Mouse (Mus musculus) stomach, postnatal 0 days (tissue): ENCODE results near the gene Lrfn4. TPM values are rescaled to one million over a fixed set of nuclear protein-coding genes. Genes with fewer than 3 reads are reported as not detected.
A peak's percentile ranks its signal among the peaks of the same experiment; 100 is the strongest.

Source experiments
- ATAC-seq: fragments of 200-750 bp; cut with Nextera tagmentation; 2 replicates; pipeline ENCODE4 v1.8.0; 2017; ENCODE audit not compliant: low FRiP score, low TSS enrichment
- DNase-seq: peaks from one replicate; pipeline ENCODE4 v3.0.0-alpha.2; 2016; ENCODE audit warnings: low spot score
- H3K27ac ChIP-seq: fragments of 300-500 bp; sonication (generic); replicated peaks from 2 replicates; pipeline ENCODE4 v1.5.1; 2014; ENCODE audit warnings: mild to moderate bottlenecking, control low read depth
- H3K27me3 ChIP-seq: fragments of 300-500 bp; sonication (generic); 2 replicates; pipeline ENCODE4 v1.6.1; 2014; ENCODE audit warnings: low read length; ENCODE audit not compliant: control insufficient read depth, insufficient read depth
- H3K36me3 ChIP-seq: fragments of 300-500 bp; sonication (generic); 2 replicates; pipeline ENCODE4 v1.6.1; 2014; ENCODE audit warnings: low read length, mixed read lengths; ENCODE audit not compliant: control insufficient read depth, insufficient read depth
- H3K4me1 ChIP-seq: fragments of 300-500 bp; sonication (generic); replicated peaks from 2 replicates; pipeline ENCODE4 v1.6.1; 2014; ENCODE audit warnings: antibody characterized with exemption; ENCODE audit not compliant: control insufficient read depth, insufficient read depth
- H3K4me2 ChIP-seq: fragments of 300-500 bp; sonication (generic); replicated peaks from 2 replicates; pipeline ENCODE4 v1.6.1; 2014; ENCODE audit warnings: low read depth, mild to moderate bottlenecking, control low read depth, moderate library complexity
- H3K4me3 ChIP-seq: fragments of 300-500 bp; sonication (generic); 2 replicates; pipeline ENCODE4 v1.5.1; 2014; ENCODE audit warnings: low read depth, low read length, control low read depth
- H3K9ac ChIP-seq: fragments of 300-500 bp; sonication (generic); 2 replicates; pipeline ENCODE4 v1.6.1; 2014; ENCODE audit warnings: mild to moderate bottlenecking, low read length, control low read depth, mixed read lengths
- H3K9me3 ChIP-seq: fragments of 300-500 bp; sonication (generic); 2 replicates; pipeline ENCODE4 v1.6.1; 2016; ENCODE audit warnings: low read length; ENCODE audit not compliant: control insufficient read depth
- CTCF ChIP-seq: IDR thresholded peaks from 2 replicates; pipeline ENCODE4 v1.5.1; 2016; ENCODE audit warnings: antibody characterized with exemption, low read depth, mild to moderate bottlenecking, moderate library complexity
- EP300 ChIP-seq: optimal IDR thresholded peaks from 2 replicates; pipeline ENCODE3; 2016; ENCODE audit warnings: antibody characterized with exemption
- WGBS: fragments of 180-500 bp; shearing (Covaris S2); extraction: QIAGEN DNeasy Blood & Tissue Kit; methylation state at CpG from one replicate; pipeline ENCODE4 v1.1.7; 2014; 5-methylcytosine and 5-hydroxymethylcytosine counted together
- polyA plus RNA-seq: library from polyadenylated mRNA; unstranded; fragments of >200 nt; fragmentation: Nextera tagmentation; extraction: Ambion mirVana; gene quantifications from 2 replicates; pipeline ENCODE4 v1.2.1, GENCODE M21; 2015

Gene Lrfn4
- polyA plus RNA-seq, 1 experiment from 2014 or later = 4.3 TPM

DNA sequence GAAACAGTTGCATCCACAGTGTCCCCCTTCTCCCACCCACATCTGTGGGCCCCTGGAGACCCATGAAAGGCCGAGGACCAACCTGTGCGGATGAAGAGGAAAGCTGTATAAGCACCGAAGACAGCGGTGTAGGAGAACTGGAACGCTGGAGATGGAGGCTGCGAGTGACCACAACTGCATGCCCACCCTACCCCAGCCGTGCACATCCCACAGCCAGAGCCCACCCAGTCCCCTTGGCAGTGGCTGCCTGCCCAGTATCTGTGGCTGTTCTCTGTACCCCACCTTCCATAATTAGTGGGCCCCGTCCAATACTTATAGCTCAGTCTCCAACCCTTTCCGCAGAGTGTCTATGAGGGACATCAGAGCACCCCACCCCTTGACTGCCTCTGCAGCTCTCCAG is 8.0 kb upstream of the Lrfn4 start:
- ATAC-seq = no peak
- DNase-seq = no peak
- H3K4me1 ChIP-seq = 0 out of 2 replicates have a peak, but pooled peaks cover 5% of the 10 kb centered on the region
- TF ChIP-seq EP300 (no peak), CTCF (no peak)
- 94% methylated on average over 9 of the region's 9 CpGs for WGBS
- H3K36me3 ChIP-seq = peaks cover 9% of the 10 kb centered on the region; the same call in 1 of the 2 replicates
- no peak overlapping the region for H3K9ac ChIP-seq
- H3K4me2 ChIP-seq = no peak overlapping the region
- no peaks in the 10 kb centered on the region for H3K27me3 ChIP-seq
- no peaks in the 10 kb centered on the region for H3K9me3 ChIP-seq
- no peak overlapping the region for H3K27ac ChIP-seq
- H3K4me3 ChIP-seq = no peak overlapping the region

DNA sequence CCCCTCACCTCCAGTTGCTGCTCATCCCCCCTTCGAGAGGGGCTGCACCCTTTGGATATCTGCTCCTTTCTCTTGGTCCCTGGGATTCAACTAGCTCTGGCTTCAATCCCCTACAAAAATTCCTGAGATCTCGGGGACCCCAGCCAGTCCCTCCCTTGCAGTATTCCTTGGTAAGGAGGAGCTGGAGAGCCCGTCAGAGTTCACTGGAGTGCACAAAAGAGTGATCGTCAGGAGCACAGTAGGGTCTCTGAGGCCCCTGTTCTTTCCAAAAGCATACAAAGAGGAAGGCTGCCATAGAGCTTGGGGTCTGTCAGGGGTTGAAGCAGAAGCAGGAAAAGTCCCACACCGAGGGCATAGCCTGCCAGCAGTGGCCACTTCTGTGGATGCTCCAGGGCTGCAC is 7.3 kb upstream of the Lrfn4 start:
- Histone ChIP-seq H3K9ac (no peak overlapping the region), H3K27me3 (no peaks in the 10 kb centered on the region), H3K4me1 (0 out of 2 replicates have a peak, but pooled peaks cover 5% of the 10 kb centered on the region), H3K9me3 (no peaks in the 10 kb centered on the region), H3K27ac (no peak overlapping the region), H3K36me3 (peaks cover 9% of the 10 kb centered on the region; the same call in 1 of the 2 replicates), H3K4me3 (no peak overlapping the region), H3K4me2 (no peak overlapping the region)
- 83% methylated on average over 5 of the region's 5 CpGs for WGBS
- no peak for DNase-seq
- TF ChIP-seq EP300 (no peak), CTCF (no peak)
- ATAC-seq = no peak

DNA sequence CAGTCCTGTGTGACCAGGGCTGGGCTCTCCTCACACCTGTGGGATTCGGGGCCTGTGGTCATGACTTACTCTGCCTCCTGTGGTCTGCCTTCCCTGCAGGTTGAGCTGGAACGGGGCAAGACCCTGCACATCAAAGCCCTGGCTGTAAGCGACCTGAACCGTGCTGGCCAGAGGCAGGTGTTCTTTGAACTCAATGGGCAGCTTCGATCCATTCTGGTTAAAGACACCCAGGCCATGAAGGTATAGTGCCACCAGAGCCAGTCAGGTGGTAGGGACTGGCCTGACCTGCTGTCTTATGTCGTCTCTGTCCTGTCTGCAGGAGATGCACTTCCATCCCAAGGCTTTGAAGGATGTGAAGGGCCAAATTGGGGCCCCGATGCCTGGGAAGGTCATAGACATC is 5.3 kb upstream of the Lrfn4 start:
- H3K4me1 ChIP-seq = 0 out of 2 replicates have a peak, but pooled peaks cover 2% of the 10 kb centered on the region
- H3K9ac ChIP-seq = no peak overlapping the region
- no peak overlapping the region for H3K4me2 ChIP-seq
- no peak overlapping the region for H3K27ac ChIP-seq
- TF ChIP-seq EP300 = no peak
- TF ChIP-seq CTCF = no peak
- no peaks in the 10 kb centered on the region for H3K9me3 ChIP-seq
- DNase-seq (no peak), ATAC-seq (no peak)
- 91% methylated on average over 7 of the region's 7 CpGs for WGBS
- H3K4me3 ChIP-seq = no peak overlapping the region
- no peaks in the 10 kb centered on the region for H3K27me3 ChIP-seq
- peaks cover 9% of the 10 kb centered on the region; the same call in 1 of the 2 replicates for H3K36me3 ChIP-seq

DNA sequence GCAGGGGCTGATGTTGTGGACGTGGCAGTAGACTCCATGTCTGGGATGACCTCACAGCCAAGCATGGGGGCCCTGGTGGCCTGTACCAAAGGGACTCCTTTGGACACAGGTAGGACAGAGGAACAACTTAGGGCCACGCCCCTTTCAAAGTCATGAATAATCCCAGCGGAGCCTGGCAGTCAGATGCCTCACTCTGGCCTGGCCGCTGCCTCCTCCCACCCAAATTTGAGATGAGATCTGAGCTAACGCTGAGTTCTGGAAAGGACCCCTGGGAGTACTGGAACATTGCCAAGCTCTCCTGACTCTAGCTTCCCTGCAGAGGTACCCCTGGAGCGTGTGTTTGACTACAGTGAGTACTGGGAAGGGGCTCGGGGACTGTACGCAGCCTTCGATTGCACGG is 4.0 kb upstream of the Lrfn4 start:
- no peaks in the 10 kb centered on the region for H3K9me3 ChIP-seq
- TF ChIP-seq EP300 = no peak
- TF ChIP-seq CTCF = no peak
- no peak overlapping the region for H3K27ac ChIP-seq
- WGBS = 77% methylated on average over 10 of the region's 10 CpGs
- 0 out of 2 replicates have a peak, but pooled peaks cover 2% of the 10 kb centered on the region for H3K4me1 ChIP-seq
- DNase-seq (no peak), ATAC-seq (no peak)
- H3K9ac ChIP-seq = no peak overlapping the region
- peaks cover 9% of the 10 kb centered on the region; the same call in 1 of the 2 replicates for H3K36me3 ChIP-seq
- H3K27me3 ChIP-seq = no peaks in the 10 kb centered on the region
- H3K4me2 ChIP-seq = no peak overlapping the region
- no peak overlapping the region for H3K4me3 ChIP-seq

DNA sequence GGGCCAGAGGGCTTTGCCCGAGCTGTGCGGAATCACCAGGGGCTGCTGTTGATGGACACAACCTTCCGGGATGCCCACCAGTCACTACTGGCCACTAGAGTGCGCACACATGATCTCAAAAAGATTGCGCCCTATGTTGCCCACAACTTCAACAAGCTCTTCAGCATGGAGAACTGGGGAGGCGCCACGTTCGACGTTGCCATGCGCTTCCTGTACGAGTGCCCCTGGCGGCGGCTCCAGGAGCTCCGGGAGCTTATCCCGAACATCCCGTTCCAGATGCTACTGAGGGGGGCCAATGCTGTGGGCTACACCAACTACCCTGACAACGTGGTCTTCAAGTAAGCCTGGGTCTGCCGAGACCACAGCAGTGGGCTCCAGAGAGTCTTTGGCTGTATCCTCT is 2.7 kb upstream of the Lrfn4 start:
- H3K36me3 ChIP-seq = peaks cover 12% of the 10 kb centered on the region; the same call in 1 of the 2 replicates
- DNase-seq (peak; percentile 50), ATAC-seq (no peak)
- no peak overlapping the region for H3K4me2 ChIP-seq
- no peak overlapping the region for H3K4me3 ChIP-seq
- 28% methylated on average over 18 of the region's 18 CpGs for WGBS
- no peaks in the 10 kb centered on the region for H3K9me3 ChIP-seq
- H3K9ac ChIP-seq = no peak overlapping the region
- TF ChIP-seq CTCF = peak; percentile 68
- no peak for TF ChIP-seq EP300
- H3K27ac ChIP-seq = no peak overlapping the region
- 0 out of 2 replicates have a peak, but pooled peaks cover 2% of the 10 kb centered on the region for H3K4me1 ChIP-seq
- no peaks in the 10 kb centered on the region for H3K27me3 ChIP-seq

DNA sequence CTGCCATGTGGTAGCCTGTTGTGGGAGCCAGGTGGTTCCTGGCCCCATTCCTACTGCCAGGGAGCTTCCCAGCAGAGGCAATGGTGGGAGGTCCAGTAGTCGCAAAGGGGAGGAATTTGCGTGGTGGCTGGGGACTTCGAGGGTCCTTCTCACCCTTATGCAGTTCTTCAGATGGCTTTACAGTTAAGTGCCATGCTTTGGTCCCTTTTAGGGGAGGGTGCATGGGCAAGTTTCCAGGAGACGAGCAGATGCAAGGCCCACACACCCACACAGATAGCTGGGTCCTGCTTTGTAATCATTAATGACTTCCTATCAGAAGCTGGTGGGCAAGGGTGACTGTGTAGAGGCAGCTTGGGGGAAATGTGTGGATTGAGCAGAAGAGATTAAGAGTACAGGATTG is 1.1 kb upstream of the Lrfn4 start:
- no peak for DNase-seq
- ATAC-seq = no peak
- Histone ChIP-seq H3K4me3 (no peak overlapping the region), H3K9me3 (no peaks in the 10 kb centered on the region), H3K36me3 (peaks cover 13% of the 10 kb centered on the region; the same call in 1 of the 2 replicates), H3K27me3 (no peaks in the 10 kb centered on the region), H3K27ac (no peak overlapping the region), H3K4me2 (no peak overlapping the region; the same call in 1 of the 2 replicates), H3K4me1 (0 out of 2 replicates have a peak, but pooled peaks cover 2% of the 10 kb centered on the region), H3K9ac (no peak overlapping the region)
- 34% methylated on average over 4 of the region's 4 CpGs for WGBS
- TF ChIP-seq CTCF = no peak
